Mouse (Mus musculus): Measurements from ENCODE around the gene Gm10842. TPM values are rescaled to one million over a fixed set of nuclear protein-coding genes. Genes with fewer than 3 reads are reported as not detected.

Gm10842 gene
- total and polyA plus RNA-seq, 2 experiments from 2014 or later, result not detected

GRCm38 (mm10) chr11:105164516-105165510 lies 18.1 kb downstream of the Gm10842 start:
- Histone ChIP-seq H3K4me1 (ENCODE audit: control insufficient read depth, insufficient read depth) (no peaks in the 10 kb centered on the region), H3K4me3 (ENCODE audit: low read depth, low read length) (no peak overlapping the region), H3K9me3 (replicated peaks; ENCODE audit: control insufficient read depth, low read length) (peaks cover 20% of the 10 kb centered on the region; the same call in 1 of the 2 replicates), H3K27ac (ENCODE audit: low read depth) (no peak overlapping the region), H3K9ac (replicated peaks; ENCODE audit: low read depth, low read length) (no peak overlapping the region), H3K4me2 (ENCODE audit: low read depth, low read length) (no peak overlapping the region), H3K27me3 (ENCODE audit: control insufficient read depth, insufficient read depth, low read length) (no peaks in the 10 kb centered on the region), H3K36me3 (replicated peaks; ENCODE audit: control insufficient read depth, insufficient read depth, low read length) (no peaks in the 10 kb centered on the region)
- ATAC-seq (ENCODE audit: insufficient read depth, low read depth) (no peak; the same call in 1 of the 2 replicates), DNase-seq (ENCODE audit: low spot score) (no peak)
- TF ChIP-seq EP300 (IDR thresholded peaks at IDR 0.05; ENCODE audit: low read depth) (no peak), CTCF (IDR thresholded peaks at IDR 0.05; ENCODE audit: low read depth) (no peak)
- 75% methylated on average over 69 of the region's 69 CpGs for WGBS

DNA sequence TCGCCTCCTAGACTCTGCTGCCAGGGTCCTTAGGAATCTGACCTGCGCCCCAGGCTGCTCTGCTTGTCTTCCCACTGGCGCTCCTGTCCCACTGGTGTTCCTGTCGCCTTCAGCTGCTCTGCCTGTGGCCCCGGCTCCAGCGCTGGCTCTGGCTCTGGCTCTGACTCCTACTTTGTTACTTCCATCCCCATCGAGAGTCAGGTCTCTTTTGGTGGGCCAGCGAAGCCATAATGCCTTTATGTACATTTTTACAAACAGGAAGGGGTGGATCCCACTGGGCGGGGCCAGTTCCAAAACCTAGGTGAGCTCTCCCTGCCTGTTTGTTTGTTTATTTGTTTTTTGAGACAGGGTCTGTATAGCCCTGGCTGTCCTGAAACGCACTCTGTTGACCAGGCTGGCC lies 20.1 kb downstream of the Gm10842 start:
- H3K36me3 ChIP-seq (replicated peaks; ENCODE audit: control insufficient read depth, insufficient read depth, low read length), result no peaks in the 10 kb centered on the region
- no peaks in the 10 kb centered on the region for H3K27me3 ChIP-seq (ENCODE audit: control insufficient read depth, insufficient read depth, low read length)
- 84% methylated on average over 10 of the region's 10 CpGs for WGBS
- peaks cover 20% of the 10 kb centered on the region; the same call in 1 of the 2 replicates for H3K9me3 ChIP-seq (replicated peaks; ENCODE audit: control insufficient read depth, low read length)
- no peak for ATAC-seq (ENCODE audit: insufficient read depth, low read depth)
- TF ChIP-seq EP300 (IDR thresholded peaks at IDR 0.05; ENCODE audit: low read depth) (no peak), CTCF (IDR thresholded peaks at IDR 0.05; ENCODE audit: low read depth) (no peak)
- H3K27ac ChIP-seq (ENCODE audit: low read depth), result no peak overlapping the region
- no peak overlapping the region for H3K4me3 ChIP-seq (ENCODE audit: low read depth, low read length)
- no peaks in the 10 kb centered on the region for H3K4me1 ChIP-seq (ENCODE audit: control insufficient read depth, insufficient read depth)
- no peak for DNase-seq (ENCODE audit: low spot score)
- no peak overlapping the region for H3K4me2 ChIP-seq (ENCODE audit: low read depth, low read length)
- no peak overlapping the region for H3K9ac ChIP-seq (replicated peaks; ENCODE audit: low read depth, low read length)

GRCm38 (mm10) chr11:105178516-105178915 lies 31.8 kb downstream of the Gm10842 start, which contains the start of gene Tlk2:
Tlk2 (plus strand) TSS chr11:105178807.
- H3K27ac ChIP-seq (ENCODE audit: low read depth), result peak within 1 kb of the TSS; percentile 98
- no peaks in the 10 kb centered on the region for H3K27me3 ChIP-seq (ENCODE audit: control insufficient read depth, insufficient read depth, low read length)
- H3K4me3 ChIP-seq (ENCODE audit: low read depth, low read length), result 0 out of 2 replicates have a peak within 1 kb of the TSS, but pooled peaks have one; percentile 90
- H3K4me1 ChIP-seq (ENCODE audit: control insufficient read depth, insufficient read depth), result peaks cover 20% of the 10 kb centered on the region
- H3K36me3 ChIP-seq (replicated peaks; ENCODE audit: control insufficient read depth, insufficient read depth, low read length), result no peaks in the 10 kb centered on the region
- DNase-seq (ENCODE audit: low spot score) (no peak), ATAC-seq (ENCODE audit: insufficient read depth, low read depth) (no peak)
- H3K4me2 ChIP-seq (ENCODE audit: low read depth, low read length), result peak within 1 kb of the TSS; percentile 92
- no peak within 1 kb of the TSS for H3K9ac ChIP-seq (replicated peaks; ENCODE audit: low read depth, low read length)
- TF ChIP-seq EP300 (IDR thresholded peaks at IDR 0.05; ENCODE audit: low read depth), result no peak
- no peak for TF ChIP-seq CTCF (IDR thresholded peaks at IDR 0.05; ENCODE audit: low read depth)
- 48% methylated on average over 2 of the region's 2 CpGs for WGBS
- H3K9me3 ChIP-seq (replicated peaks; ENCODE audit: control insufficient read depth, low read length), result no peaks in the 10 kb centered on the region

- ATAC-seq (ENCODE audit: insufficient read depth, low read depth), result no peak
- H3K9me3 ChIP-seq (replicated peaks; ENCODE audit: control insufficient read depth, low read length), result no peaks in the 10 kb centered on the region
- H3K27me3 ChIP-seq (ENCODE audit: control insufficient read depth, insufficient read depth, low read length), result no peaks in the 10 kb centered on the region
- no peak for DNase-seq (ENCODE audit: low spot score)
- peak overlapping the region; percentile 92 for H3K4me2 ChIP-seq (ENCODE audit: low read depth, low read length)
- H3K4me1 ChIP-seq (ENCODE audit: control insufficient read depth, insufficient read depth), result peaks cover 20% of the 10 kb centered on the region
- peak overlapping the region; percentile 98 for H3K27ac ChIP-seq (ENCODE audit: low read depth)
- 47% methylated on average over 4 of the region's 4 CpGs for WGBS
- peaks cover 4% of the 10 kb centered on the region; the same call in 1 of the 2 replicates for H3K36me3 ChIP-seq (replicated peaks; ENCODE audit: control insufficient read depth, insufficient read depth, low read length)
- peak overlapping the region; percentile 90; the same call in 1 of the 2 replicates for H3K4me3 ChIP-seq (ENCODE audit: low read depth, low read length)
- H3K9ac ChIP-seq (replicated peaks; ENCODE audit: low read depth, low read length), result no peak overlapping the region
- TF ChIP-seq EP300 (IDR thresholded peaks at IDR 0.05; ENCODE audit: low read depth), result no peak
- TF ChIP-seq CTCF (IDR thresholded peaks at IDR 0.05; ENCODE audit: low read depth), result no peak
Observed at GRCm38 (mm10) chr11:105179523-105179922, 32.8 kb downstream of the Gm10842 start.

DNA sequence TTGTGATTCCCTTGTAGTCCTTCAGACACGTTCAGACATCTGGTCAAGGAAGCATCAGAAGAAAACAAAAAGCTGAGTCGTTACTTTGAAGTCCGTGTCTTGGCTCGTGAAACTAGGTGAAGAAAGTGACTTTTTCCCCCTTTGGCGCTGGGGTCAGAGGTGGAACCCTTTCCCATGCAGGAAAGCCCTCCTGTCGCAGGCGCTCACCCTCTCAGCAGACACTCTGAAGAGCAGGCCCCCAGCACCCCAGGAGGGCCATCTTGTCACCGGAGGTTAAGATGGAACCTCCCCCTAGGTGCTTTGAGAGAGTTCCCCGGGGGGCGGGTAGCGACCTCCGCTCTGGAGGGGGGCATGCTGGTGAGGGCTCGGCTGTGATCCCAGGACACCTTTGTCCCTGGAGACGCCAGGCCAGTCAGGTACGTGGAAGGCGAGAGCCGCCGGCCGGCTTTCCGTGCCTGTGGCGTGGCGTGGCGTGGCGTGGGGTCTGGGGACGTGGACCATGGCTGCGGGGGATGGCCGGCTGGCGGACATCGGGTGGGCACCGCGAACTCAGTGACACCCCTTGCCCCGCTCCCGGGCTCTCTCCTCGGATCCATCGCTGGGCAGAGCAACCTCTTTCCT lies 33.9 kb downstream of the Gm10842 start:
- Histone ChIP-seq H3K27me3 (ENCODE audit: control insufficient read depth, insufficient read depth, low read length) (no peaks in the 10 kb centered on the region), H3K4me1 (ENCODE audit: control insufficient read depth, insufficient read depth) (peaks cover 20% of the 10 kb centered on the region), H3K9ac (replicated peaks; ENCODE audit: low read depth, low read length) (peak overlapping the region; percentile 99), H3K27ac (ENCODE audit: low read depth) (peak overlapping the region; percentile 98), H3K36me3 (replicated peaks; ENCODE audit: control insufficient read depth, insufficient read depth, low read length) (peaks cover 13% of the 10 kb centered on the region; the same call in 1 of the 2 replicates), H3K9me3 (replicated peaks; ENCODE audit: control insufficient read depth, low read length) (no peaks in the 10 kb centered on the region), H3K4me2 (ENCODE audit: low read depth, low read length) (peak overlapping the region; percentile 92), H3K4me3 (ENCODE audit: low read depth, low read length) (peak overlapping the region; percentile 90)
- under 1% methylated on average over 35 of the region's 35 CpGs for WGBS
- DNase-seq (ENCODE audit: low spot score), result no peak
- ATAC-seq (ENCODE audit: insufficient read depth, low read depth), result peak; percentile 14
- TF ChIP-seq CTCF (IDR thresholded peaks at IDR 0.05; ENCODE audit: low read depth), result no peak
- no peak for TF ChIP-seq EP300 (IDR thresholded peaks at IDR 0.05; ENCODE audit: low read depth)
